Mouse (Mus musculus) bone marrow, adult 2 months (tissue): ENCODE measurements around the gene Rfc2. TPM values are rescaled to one million over a fixed set of nuclear protein-coding genes. Genes with fewer than 3 reads are reported as not detected.

Source experiments
- H3K27ac ChIP-seq: fragments of 200-500 bp; 2 replicates; pipeline ENCODE4 v1.5.1; 2012; ENCODE audit warnings: low read depth, mild to moderate bottlenecking, control low read depth, inconsistent platforms, low read length; ENCODE audit not compliant: control insufficient read depth, poor library complexity, insufficient read depth
- H3K4me1 ChIP-seq: fragments of 200-500 bp; 2 replicates; pipeline ENCODE4 v1.6.1; 2011; ENCODE audit warnings: low read length; ENCODE audit not compliant: control insufficient read depth, insufficient read depth
- H3K4me3 ChIP-seq: fragments of 200-500 bp; replicated peaks from 2 replicates; pipeline ENCODE3; 2011; ENCODE audit warnings: mild to moderate bottlenecking, low read depth, low read length, control low read depth; ENCODE audit not compliant: control insufficient read depth
- CTCF ChIP-seq: fragments of 200-500 bp; IDR thresholded peaks from 2 replicates; pipeline ENCODE4 v1.5.1; 2011; ENCODE audit warnings: low read length, control low read depth; ENCODE audit not compliant: control insufficient read depth, insufficient read depth
- POLR2A ChIP-seq: fragments of 200-500 bp; IDR thresholded peaks from 2 replicates; pipeline ENCODE4 v1.6.1; 2011; ENCODE audit warnings: low read depth, mild to moderate bottlenecking, control low read depth, low read length, borderline replicate concordance; ENCODE audit not compliant: control insufficient read depth
- WGBS: fragments of 180-500 bp; shearing (Covaris S2); methylation state at CpG from one replicate; pipeline ENCODE4 v1.1.7; 2018; 5-methylcytosine and 5-hydroxymethylcytosine counted together
- polyA plus RNA-seq: library from polyadenylated mRNA; stranded (reverse); fragments of >200 nt; gene quantifications from 2 replicates; pipeline ENCODE4 v1.2.4, GENCODE M21; 2011; ENCODE audit warnings: low replicate concordance; ENCODE audit not compliant: missing spikeins, insufficient read depth, insufficient read length

The Rfc2 gene
- polyA plus RNA-seq, 1 experiment, result 241 TPM

DNA sequence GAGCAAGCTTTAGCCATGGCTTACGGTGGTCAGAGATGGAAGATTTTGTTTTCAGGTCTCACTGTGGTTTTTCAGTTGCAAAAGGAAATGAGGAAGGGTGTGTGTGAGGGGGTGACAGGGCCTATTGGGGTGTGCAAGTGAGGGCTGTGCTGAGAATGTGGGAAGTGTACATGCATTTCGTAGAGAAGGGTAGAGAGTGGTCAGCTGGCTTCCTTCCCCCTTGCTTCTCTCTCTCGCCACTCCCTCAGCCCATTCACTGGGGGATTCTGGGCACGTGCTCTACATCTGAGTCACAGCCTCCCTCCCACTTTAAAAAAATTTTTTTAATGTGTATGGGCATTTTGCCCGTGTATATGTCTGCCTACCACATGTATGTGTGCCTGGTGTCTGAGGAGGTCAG, 26.0 kb downstream of the Rfc2 start:
- H3K4me3 ChIP-seq, result no peak overlapping the region
- H3K27ac ChIP-seq, result peak overlapping the region; percentile 68
- H3K4me1 ChIP-seq, result peaks cover 2% of the 10 kb centered on the region
- 0% methylated on average over 5 of the region's 5 CpGs for WGBS
- TF ChIP-seq CTCF, result no peak
- no peak for TF ChIP-seq POLR2A

DNA sequence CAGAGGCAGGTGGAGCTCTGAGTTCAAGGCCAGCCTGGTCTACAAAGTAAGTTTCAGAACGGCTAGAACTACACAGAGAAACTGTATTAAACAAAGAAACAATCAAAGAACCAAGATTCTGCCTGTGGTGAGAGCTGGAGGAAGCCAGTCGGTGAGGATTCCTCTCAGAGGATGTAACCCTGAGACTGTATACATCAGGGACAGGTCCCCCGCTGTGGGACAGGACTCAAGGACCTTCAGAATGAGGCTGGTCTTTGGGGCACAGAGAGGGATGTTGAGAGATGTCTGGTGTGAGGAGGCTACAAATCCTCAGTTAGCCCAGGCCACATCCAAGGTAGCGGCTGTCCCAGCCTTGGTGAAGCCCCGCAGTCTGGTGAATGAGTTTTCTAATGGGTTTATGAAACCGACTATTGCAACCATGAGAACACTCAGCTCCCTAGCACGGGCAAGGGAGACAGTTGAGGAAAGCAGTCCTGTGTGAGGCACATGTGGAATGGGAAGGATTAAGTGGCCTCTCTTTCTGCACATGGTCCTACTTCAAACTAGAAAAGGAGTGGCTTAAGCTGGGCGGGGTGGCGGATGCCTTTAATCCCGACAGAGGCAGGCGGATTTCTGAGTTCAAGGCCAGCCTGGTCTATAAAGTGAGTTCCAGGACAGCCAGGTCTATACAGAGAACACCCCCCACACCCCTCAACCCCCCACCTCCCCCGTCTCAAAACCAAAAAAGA, 28.9 kb downstream of the Rfc2 start:
- WGBS, result 73% methylated on average over 12 of the region's 12 CpGs
- TF ChIP-seq POLR2A, result no peak
- TF ChIP-seq CTCF, result no peak
- H3K4me3 ChIP-seq, result no peak overlapping the region
- peaks cover 2% of the 10 kb centered on the region for H3K4me1 ChIP-seq
- no peak overlapping the region for H3K27ac ChIP-seq

DNA sequence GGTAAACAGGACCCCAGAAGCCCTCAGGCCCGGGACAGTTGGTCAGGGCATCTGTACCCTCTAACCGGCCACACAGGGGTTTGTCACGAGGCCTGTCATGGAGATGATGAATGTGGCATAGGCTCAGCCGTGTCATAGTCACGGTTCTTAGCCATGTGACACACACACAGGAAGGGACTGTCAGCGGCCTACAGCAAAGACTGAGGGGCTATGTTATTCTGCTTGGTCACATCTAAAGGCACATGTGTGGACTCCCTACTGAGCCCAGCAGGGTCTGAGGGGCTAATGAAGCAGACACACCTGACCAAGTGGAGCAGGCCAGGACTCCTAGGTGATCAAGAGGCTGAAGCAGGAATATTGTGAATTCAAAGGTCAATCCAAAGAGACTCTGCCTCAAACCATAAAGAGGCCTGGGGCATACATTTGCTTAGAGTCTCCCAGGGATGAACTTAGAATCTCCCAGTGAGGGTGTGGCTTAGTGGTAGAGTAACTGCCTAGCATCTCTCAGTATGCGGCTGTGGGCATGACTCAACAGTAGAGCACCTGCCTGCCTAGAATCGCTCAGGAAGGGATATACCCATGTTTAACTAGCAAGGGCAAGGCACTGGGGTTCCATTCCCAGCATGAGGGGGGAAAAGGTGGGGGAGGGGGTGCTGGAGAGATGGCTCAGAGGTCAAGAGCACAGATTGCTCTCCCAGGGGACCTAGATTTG, 30.8 kb downstream of the Rfc2 start:
- Histone ChIP-seq H3K27ac (no peak overlapping the region), H3K4me3 (no peak overlapping the region), H3K4me1 (peaks cover 5% of the 10 kb centered on the region)
- no peak for TF ChIP-seq CTCF
- no peak for TF ChIP-seq POLR2A
- 13% methylated on average over 8 of the region's 8 CpGs for WGBS

DNA sequence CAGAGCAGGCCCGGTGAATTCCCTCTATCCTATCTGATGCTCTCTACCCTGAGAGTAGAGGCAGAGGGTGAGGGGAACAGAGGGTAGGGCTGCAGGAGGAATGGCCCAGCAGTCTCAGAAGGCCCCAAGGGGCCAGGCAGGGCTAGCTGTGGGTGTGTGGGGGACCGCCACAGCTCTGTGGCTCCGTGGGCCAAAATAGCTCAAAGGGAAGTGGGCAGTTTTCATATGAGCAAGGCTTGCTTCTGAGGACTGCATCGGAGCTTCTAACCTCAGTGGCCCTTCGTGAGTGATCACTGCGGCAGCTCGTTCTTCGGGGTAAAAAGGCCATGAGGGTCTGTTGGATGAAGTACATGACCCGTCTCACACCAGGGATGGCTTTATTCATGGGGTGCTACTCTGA, 32.6 kb downstream of the Rfc2 start:
- H3K4me1 ChIP-seq, result peaks cover 5% of the 10 kb centered on the region
- WGBS, result 28% methylated on average over 9 of the region's 9 CpGs
- H3K4me3 ChIP-seq, result peak overlapping the region; percentile 52
- TF ChIP-seq POLR2A, result 0 out of 2 replicates have a peak, but pooled peaks have one; percentile 36
- TF ChIP-seq CTCF, result no peak
- H3K27ac ChIP-seq, result peak overlapping the region; percentile 78

DNA sequence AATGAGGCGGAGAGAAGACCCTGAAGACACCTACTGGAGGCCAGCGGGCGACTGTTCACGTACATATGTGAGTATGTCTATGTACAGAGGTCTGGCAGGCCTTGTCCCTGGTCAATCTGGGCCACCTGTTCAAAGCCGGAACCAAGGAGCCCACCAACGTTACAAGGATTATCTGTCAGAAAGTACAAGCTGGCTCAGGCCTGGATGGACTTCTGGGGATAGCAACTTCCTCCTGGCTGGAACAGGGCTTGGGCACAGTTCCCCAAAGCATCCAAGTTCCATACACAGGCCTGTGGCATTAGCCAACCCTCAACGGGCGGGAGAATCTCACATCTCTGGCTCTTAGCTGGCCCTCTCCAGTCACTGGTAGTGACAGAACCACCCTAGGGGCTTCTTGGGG, 33.1 kb downstream of the Rfc2 start:
- peak overlapping the region; percentile 52 for H3K4me3 ChIP-seq
- 63% methylated on average over 8 of the region's 8 CpGs for WGBS
- peaks cover 5% of the 10 kb centered on the region for H3K4me1 ChIP-seq
- TF ChIP-seq POLR2A (no peak), CTCF (no peak)
- peak overlapping the region; percentile 78 for H3K27ac ChIP-seq

DNA sequence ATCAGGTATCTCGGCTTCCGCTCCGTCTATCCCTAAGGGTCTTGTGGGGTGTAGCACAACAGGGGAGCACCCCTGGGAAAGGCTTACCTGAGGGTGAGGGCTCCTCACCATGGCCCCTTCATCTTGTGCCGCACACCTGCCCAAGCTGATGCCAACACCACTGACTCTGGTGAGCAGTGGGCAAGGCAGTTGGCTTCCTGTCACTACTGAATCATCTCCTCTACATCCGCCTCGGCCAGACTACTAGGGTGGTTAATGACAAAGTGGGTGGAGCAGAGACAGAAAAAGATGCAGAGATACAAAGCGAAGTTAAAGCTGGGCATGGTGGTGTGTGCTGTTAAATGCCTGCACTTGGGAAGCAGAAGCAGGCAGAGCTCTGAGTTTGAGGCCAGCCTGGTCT, 33.6 kb downstream of the Rfc2 start, which contains the start of gene Lat2:
Gene Lat2, minus strand, starts transcription at position 224 of the 400 bp plus-strand sequence.
- Histone ChIP-seq H3K4me1 (peaks cover 5% of the 10 kb centered on the region), H3K4me3 (peak within 1 kb of the TSS; percentile 52), H3K27ac (peak within 1 kb of the TSS; percentile 78)
- TF ChIP-seq CTCF, result no peak
- TF ChIP-seq POLR2A, result peak; percentile 40; the same call in 1 of the 2 replicates
- 40% methylated on average over 7 of the region's 7 CpGs for WGBS

DNA sequence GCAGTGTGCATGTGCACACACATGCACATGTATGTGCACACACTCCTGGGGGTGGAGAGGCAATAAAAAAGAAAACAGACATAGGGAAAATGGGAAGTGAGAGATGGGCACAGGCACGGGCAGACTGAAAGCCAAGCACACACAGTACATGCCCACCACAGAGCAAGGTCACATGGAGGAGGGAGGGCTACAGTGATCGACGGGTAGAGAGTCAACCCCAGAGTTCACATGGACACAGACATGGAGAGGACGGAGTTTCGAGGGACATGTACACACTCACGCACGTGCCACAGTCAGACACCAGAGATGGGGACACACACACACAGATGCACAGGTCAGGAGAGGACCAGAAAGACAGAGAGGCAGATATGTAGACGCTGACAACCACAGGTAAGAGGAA, 34.2 kb downstream of the Rfc2 start:
- peak overlapping the region; percentile 1 for H3K4me3 ChIP-seq
- H3K4me1 ChIP-seq, result peaks cover 5% of the 10 kb centered on the region
- no peak for TF ChIP-seq POLR2A
- TF ChIP-seq CTCF, result no peak
- H3K27ac ChIP-seq, result peak overlapping the region; percentile 16
- 52% methylated on average over 8 of the region's 8 CpGs for WGBS

DNA sequence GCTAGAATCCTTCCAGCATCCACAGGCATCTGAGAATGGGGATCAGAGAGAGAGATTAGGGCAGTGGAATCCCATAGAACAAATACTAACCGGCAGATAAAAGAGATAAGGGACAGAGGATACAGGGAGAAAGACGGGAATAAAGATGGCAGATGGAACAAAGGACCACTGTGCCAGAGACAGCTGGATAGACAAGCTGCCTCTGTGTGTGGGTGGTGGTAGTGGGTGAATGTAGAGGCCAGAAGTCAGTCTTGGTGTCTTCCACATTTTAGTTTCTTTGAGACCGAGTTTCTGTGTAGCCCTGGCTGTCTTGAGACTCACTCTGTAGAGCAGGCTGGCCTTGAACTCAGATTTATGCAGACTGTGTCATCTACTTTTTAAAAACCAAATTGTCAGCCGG, 34.6 kb downstream of the Rfc2 start:
- TF ChIP-seq POLR2A (no peak), CTCF (no peak)
- H3K27ac ChIP-seq, result peak overlapping the region; percentile 16; the same call in 1 of the 2 replicates
- WGBS, result 77% methylated on average over 4 of the region's 4 CpGs
- H3K4me3 ChIP-seq, result no peak overlapping the region
- peaks cover 5% of the 10 kb centered on the region for H3K4me1 ChIP-seq
